Mouse (Mus musculus) neural tube, embryonic 12.5 days (tissue): ENCODE measurements around the gene Rasgrp1. TPM values are rescaled to one million over a fixed set of nuclear protein-coding genes. Genes with fewer than 3 reads are reported as not detected.
A peak's percentile ranks its signal among the peaks of the same experiment; 100 is the strongest.

ENCODE experiments used
- ATAC-seq: fragments of 200-750 bp; cut with Nextera tagmentation; 2 replicates; pipeline ENCODE4 v1.8.0; 2017; ENCODE audit warnings: low read depth, mild to moderate bottlenecking, moderate TSS enrichment, moderate library complexity; ENCODE audit not compliant: low FRiP score
- H3K27ac ChIP-seq: fragments of 300-500 bp; sonication (generic); 2 replicates; pipeline ENCODE4 v1.5.1; 2016
- H3K27me3 ChIP-seq: fragments of 300-500 bp; sonication (generic); replicated peaks from 2 replicates; pipeline ENCODE4 v1.6.1; 2016; ENCODE audit warnings: mild to moderate bottlenecking
- H3K36me3 ChIP-seq: fragments of 300-500 bp; sonication (generic); 2 replicates; pipeline ENCODE4 v1.6.1; 2016; ENCODE audit warnings: mild to moderate bottlenecking
- H3K4me1 ChIP-seq: fragments of 300-500 bp; sonication (generic); 2 replicates; pipeline ENCODE4 v1.6.1; 2016
- H3K4me2 ChIP-seq: fragments of 300-500 bp; sonication (generic); replicated peaks from 2 replicates; pipeline ENCODE4 v1.6.1; 2016; ENCODE audit warnings: mild to moderate bottlenecking
- H3K4me3 ChIP-seq: fragments of 300-500 bp; sonication (generic); 2 replicates; pipeline ENCODE4 v1.5.1; 2016
- H3K9ac ChIP-seq: fragments of 300-500 bp; sonication (generic); 2 replicates; pipeline ENCODE4 v1.6.1; 2016; ENCODE audit warnings: mild to moderate bottlenecking
- H3K9me3 ChIP-seq: fragments of 300-500 bp; sonication (generic); 2 replicates; pipeline ENCODE4 v1.6.1; 2016; ENCODE audit warnings: mild to moderate bottlenecking
- WGBS: fragments of 180-500 bp; shearing (Covaris S2); methylation state at CpG from one replicate; pipeline ENCODE4 v1.1.7; 2016; 5-methylcytosine and 5-hydroxymethylcytosine counted together
- polyA plus RNA-seq: library from polyadenylated mRNA; unstranded; fragments of >200 nt; fragmentation: Nextera tagmentation; extraction: Ambion mirVana; gene quantifications from 2 replicates; pipeline ENCODE4 v1.2.1, GENCODE M21; 2016

Rasgrp1 gene
- polyA plus RNA-seq, 1 experiment from 2014 or later = 0.29 TPM

- no peak overlapping the region for H3K4me3 ChIP-seq
- no peaks in the 10 kb centered on the region for H3K9me3 ChIP-seq
- H3K4me2 ChIP-seq = no peak overlapping the region
- ATAC-seq = peak; percentile 66
- H3K9ac ChIP-seq = no peak overlapping the region
- WGBS = 79% methylated on average over 11 of the region's 11 CpGs
- H3K27me3 ChIP-seq = no peaks in the 10 kb centered on the region
- no peaks in the 10 kb centered on the region for H3K4me1 ChIP-seq
- H3K36me3 ChIP-seq = peaks cover 37% of the 10 kb centered on the region
- no peak overlapping the region for H3K27ac ChIP-seq
Measured at GRCm38 (mm10) chr2:117263786-117264408, 78.9 kb downstream of the Rasgrp1 start.

DNA sequence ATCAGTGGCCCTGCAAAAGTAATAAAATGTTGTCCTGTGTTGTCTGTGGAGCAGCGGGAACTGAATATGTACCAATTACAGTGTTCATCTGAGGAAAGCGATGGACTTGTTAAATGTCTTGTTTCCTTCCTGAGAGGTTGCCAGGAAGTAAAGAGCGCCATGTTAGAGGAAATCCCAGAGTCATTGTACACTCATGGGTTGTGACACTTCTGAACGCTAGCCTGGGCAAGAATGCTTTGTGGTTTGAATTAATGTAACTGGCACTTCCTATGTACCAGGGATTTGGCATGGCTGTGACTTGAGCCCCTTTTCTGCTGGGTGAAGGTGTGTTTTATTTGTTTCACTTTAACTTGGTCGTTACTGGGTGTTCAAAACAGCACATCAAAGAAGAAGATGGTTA is 80.6 kb downstream of the Rasgrp1 start:
- no peak for ATAC-seq
- no peaks in the 10 kb centered on the region for H3K4me1 ChIP-seq
- H3K4me3 ChIP-seq = no peak overlapping the region
- no peak overlapping the region for H3K9ac ChIP-seq
- H3K4me2 ChIP-seq = no peak overlapping the region
- no peaks in the 10 kb centered on the region for H3K9me3 ChIP-seq
- 94% methylated on average over 5 of the region's 5 CpGs for WGBS
- peaks cover 28% of the 10 kb centered on the region for H3K36me3 ChIP-seq
- no peaks in the 10 kb centered on the region for H3K27me3 ChIP-seq
- no peak overlapping the region for H3K27ac ChIP-seq

- no peaks in the 10 kb centered on the region for H3K4me1 ChIP-seq
- ATAC-seq = no peak
- 0 out of 2 replicates have a peak, but pooled peaks cover 15% of the 10 kb centered on the region for H3K36me3 ChIP-seq
- H3K4me2 ChIP-seq = no peak overlapping the region
- H3K9ac ChIP-seq = no peak overlapping the region
- H3K9me3 ChIP-seq = no peaks in the 10 kb centered on the region
- no peak overlapping the region for H3K27ac ChIP-seq
- H3K4me3 ChIP-seq = no peak overlapping the region
- no peaks in the 10 kb centered on the region for H3K27me3 ChIP-seq
- WGBS = 90% methylated on average over 1 of the region's 1 CpGs
Measured at GRCm38 (mm10) chr2:117257617-117258016, 85.2 kb downstream of the Rasgrp1 start.

- Histone ChIP-seq H3K4me1 (peaks cover 6% of the 10 kb centered on the region), H3K4me3 (no peak overlapping the region), H3K36me3 (0 out of 2 replicates have a peak, but pooled peaks cover 8% of the 10 kb centered on the region), H3K9ac (no peak overlapping the region), H3K27ac (no peak overlapping the region), H3K27me3 (no peaks in the 10 kb centered on the region), H3K4me2 (no peak overlapping the region), H3K9me3 (no peaks in the 10 kb centered on the region)
- 95% methylated on average over 2 of the region's 2 CpGs for WGBS
- no peak for ATAC-seq
Measured at GRCm38 (mm10) chr2:117255415-117255814, 87.4 kb downstream of the Rasgrp1 start.

GRCm38 (mm10) chr2:117250001-117250510 is 92.7 kb downstream of the Rasgrp1 start:
- WGBS = under 1% methylated on average over 24 of the region's 24 CpGs
- H3K27me3 ChIP-seq = no peaks in the 10 kb centered on the region
- peak overlapping the region; percentile 91 for H3K9ac ChIP-seq
- H3K4me2 ChIP-seq = peak overlapping the region; percentile 84
- peaks cover 9% of the 10 kb centered on the region for H3K4me1 ChIP-seq
- H3K36me3 ChIP-seq = no peaks in the 10 kb centered on the region
- peak overlapping the region; percentile 87 for H3K4me3 ChIP-seq
- ATAC-seq = peak; percentile 48
- H3K9me3 ChIP-seq = no peaks in the 10 kb centered on the region
- peak overlapping the region; percentile 82; the same call in 1 of the 2 replicates for H3K27ac ChIP-seq

- Histone ChIP-seq H3K36me3 (no peaks in the 10 kb centered on the region), H3K27ac (peak within 1 kb of the TSS; percentile 82; the same call in 1 of the 2 replicates), H3K27me3 (no peaks in the 10 kb centered on the region), H3K4me3 (peak within 1 kb of the TSS; percentile 87), H3K9ac (peak within 1 kb of the TSS; percentile 91), H3K4me1 (peaks cover 9% of the 10 kb centered on the region), H3K4me2 (peak within 1 kb of the TSS; percentile 84), H3K9me3 (no peaks in the 10 kb centered on the region)
- WGBS = under 1% methylated on average over 33 of the region's 33 CpGs
- ATAC-seq = peak; percentile 97
Measured at GRCm38 (mm10) chr2:117249255-117250000, 93.4 kb downstream of the Rasgrp1 start, which contains the start of gene Fam98b. Gene Fam98b (plus strand): TSS chr2:117249739.

- Histone ChIP-seq H3K9ac (no peak overlapping the region), H3K4me3 (no peak overlapping the region), H3K4me2 (no peak overlapping the region), H3K27me3 (no peaks in the 10 kb centered on the region), H3K9me3 (no peaks in the 10 kb centered on the region), H3K36me3 (no peaks in the 10 kb centered on the region), H3K27ac (no peak overlapping the region), H3K4me1 (no peaks in the 10 kb centered on the region)
- WGBS = 81% methylated on average over 4 of the region's 4 CpGs
- no peak for ATAC-seq
Measured at GRCm38 (mm10) chr2:117241953-117242352, 100.8 kb downstream of the Rasgrp1 start.

DNA sequence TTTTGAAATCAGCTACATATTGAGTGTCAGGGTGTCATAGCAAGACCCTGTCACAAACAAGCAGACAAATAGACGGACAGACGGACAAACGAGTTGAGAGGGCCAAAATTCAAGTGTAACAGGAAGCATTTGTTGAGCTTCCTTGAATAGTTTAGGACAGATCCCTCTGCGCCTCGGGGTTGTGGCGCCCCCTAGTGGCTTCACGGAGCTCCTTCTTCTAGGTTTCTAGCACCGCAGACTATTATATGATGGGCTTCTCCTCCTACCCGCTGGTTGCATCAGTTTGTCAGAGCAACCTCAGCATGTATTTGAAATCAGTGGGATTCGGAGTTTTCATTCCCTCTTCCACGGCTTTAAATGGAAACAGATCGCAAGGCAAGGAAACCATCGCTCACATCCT is 111.5 kb downstream of the Rasgrp1 start:
- Histone ChIP-seq H3K4me2 (peak overlapping the region; percentile 12; the same call in 1 of the 2 replicates), H3K27ac (no peak overlapping the region), H3K9me3 (no peaks in the 10 kb centered on the region), H3K36me3 (no peaks in the 10 kb centered on the region), H3K4me3 (no peak overlapping the region), H3K4me1 (no peaks in the 10 kb centered on the region), H3K9ac (no peak overlapping the region), H3K27me3 (no peaks in the 10 kb centered on the region)
- ATAC-seq = peak; percentile 86
- 7% methylated on average over 13 of the region's 13 CpGs for WGBS

DNA sequence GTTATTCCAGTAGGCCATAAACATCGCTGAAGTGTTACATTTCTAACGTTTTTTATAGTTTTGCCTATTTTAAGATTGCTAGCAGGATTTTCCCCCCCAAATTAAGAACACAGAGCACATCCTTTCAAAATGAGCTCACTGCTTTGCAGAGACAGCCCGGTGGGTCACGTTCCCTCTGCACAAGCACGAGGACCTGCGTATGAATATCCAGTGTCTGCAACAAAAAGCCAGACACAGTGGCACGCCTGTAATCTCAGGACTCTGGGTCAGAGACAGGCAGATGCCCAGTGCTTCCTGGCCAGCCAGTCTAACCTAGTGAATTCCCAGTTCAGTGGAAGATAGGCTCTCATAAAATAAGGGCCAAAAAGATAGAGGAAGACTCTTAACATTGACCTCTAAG is 112.5 kb downstream of the Rasgrp1 start:
- Histone ChIP-seq H3K27me3 (no peaks in the 10 kb centered on the region), H3K27ac (no peak overlapping the region), H3K36me3 (no peaks in the 10 kb centered on the region), H3K4me3 (no peak overlapping the region), H3K4me1 (no peaks in the 10 kb centered on the region), H3K9ac (no peak overlapping the region), H3K9me3 (no peaks in the 10 kb centered on the region), H3K4me2 (no peak overlapping the region)
- 83% methylated on average over 7 of the region's 7 CpGs for WGBS
- ATAC-seq = no peak

Other genes starting within 250 kb of the Rasgrp1 start
- 20.6 and 21.7 TPM in 2 replicates for gene Spred1, start 221.6 kb downstream of the Rasgrp1 start, polyA plus RNA-seq
- gene Fam98b, start 93.3 kb downstream of the Rasgrp1 start, polyA plus RNA-seq = 14.8 and 18.6 TPM in 2 replicates